Mouse (Mus musculus): ENCODE measurements around the gene Sdk2.
A peak's percentile ranks its signal among the peaks of the same experiment; 100 is the strongest.

The Sdk2 gene

DNA sequence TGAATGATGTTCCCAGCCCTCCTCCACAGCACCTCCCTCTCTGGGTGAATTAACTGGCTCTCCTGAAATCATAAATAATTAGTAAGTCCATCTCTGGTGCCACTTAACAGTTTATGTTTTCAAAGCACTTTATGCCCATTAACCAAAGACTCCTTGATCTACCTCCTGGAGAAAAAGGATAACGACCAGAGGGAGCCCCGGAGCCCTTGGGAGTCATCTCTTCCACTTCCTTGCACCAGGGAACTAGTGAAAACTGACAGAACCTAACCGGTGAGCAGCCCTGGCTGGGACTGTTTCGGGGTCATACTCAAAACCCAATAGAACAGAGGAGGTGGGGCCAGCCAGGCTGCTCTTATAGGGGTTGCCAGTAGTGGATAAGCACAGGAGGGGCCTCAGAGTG lies 22.5 kb downstream of the Sdk2 start:
- no peak for DNase-seq

GRCm38 (mm10) chr11:114043530-114043929 lies 23.3 kb downstream of the Sdk2 start:
- no peak for DNase-seq

GRCm38 (mm10) chr11:114040391-114041035 lies 26.3 kb downstream of the Sdk2 start:
- no peak for DNase-seq

DNA sequence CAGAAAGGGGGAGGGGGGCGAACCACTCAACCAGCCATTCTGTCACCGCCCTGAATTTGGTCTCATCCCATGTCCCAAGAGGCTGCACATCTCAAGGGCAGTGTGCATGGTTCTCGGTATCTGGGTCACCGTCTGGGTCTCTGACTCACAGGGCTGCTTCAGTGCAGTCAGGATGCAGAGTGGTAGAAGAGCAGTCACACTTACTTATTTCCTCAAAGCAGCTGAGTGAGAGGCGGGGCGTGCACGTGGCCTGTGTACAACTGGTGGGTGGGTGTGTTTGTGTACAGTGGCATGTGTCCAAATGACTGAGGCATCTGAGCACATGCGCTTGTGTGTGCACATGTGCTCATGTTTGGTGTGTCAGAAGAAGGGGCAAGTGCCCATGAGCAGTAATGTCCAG lies 28.8 kb downstream of the Sdk2 start:
- DNase-seq = no peak

DNA sequence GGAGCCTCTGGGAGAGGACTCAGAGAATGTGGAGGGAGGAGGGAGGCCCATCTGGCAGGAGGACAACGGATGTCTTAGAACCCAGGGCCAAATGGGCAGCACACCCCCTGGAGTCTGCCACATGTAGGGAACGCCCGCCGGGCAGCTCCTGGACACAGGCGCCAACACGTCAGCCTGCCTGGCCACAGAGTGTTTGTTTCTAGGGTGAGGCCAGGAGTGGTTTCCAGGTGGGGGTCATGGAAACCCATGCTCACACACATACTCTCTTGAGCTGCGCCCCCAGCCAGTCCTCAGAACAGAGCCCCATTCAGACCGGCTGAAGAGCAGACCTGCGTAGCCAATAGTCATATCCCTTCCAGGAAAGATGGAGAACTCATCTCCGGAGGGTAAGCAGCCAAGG lies 35.4 kb downstream of the Sdk2 start:
- no peak for DNase-seq

- DNase-seq = no peak
Observed at GRCm38 (mm10) chr11:114030214-114030613, 36.6 kb downstream of the Sdk2 start.

GRCm38 (mm10) chr11:114028512-114028911 lies 38.3 kb downstream of the Sdk2 start:
- DNase-seq = no peak

DNA sequence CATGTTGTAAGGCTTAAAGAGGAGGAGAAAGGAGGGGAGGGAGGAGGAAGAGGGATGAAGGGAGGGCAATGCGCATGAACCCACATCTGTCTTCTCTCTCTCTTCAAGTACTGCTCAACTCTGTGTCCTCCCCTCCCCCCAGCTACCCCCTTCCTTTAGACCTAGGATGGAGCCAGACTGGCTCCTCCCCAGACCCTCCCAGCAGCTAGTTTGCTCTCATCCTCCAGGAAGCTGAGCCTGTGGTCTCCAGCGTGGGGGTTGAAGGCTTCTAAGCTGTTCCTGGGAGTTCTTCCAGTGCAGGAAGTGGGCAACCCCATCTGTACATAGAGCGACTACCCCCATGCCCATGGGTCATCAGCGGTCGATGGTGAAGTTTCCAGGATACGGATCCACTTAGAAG lies 38.8 kb downstream of the Sdk2 start:
- DNase-seq = no peak

GRCm38 (mm10) chr11:114025056-114025455 lies 41.8 kb downstream of the Sdk2 start:
- DNase-seq = no peak

DNA sequence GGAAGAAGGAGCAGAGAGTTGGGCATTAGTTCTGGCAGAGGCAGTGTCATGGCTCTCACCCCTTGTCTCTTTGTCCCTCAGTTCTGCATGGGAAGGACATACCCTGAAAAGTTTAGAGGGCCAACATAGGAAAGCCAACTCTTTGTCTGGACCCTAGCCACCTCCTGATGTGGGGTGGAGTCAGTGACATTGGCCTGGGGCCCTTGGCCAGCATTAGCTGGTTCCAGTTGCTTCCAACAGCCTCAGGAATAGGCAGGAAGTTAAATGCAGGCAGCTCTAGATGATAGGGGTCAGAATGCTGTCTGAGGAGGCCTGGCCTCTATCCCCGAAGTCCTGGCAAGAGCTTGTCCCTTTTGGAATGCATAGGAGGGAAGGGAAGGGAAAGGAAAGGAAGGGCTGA lies 42.9 kb downstream of the Sdk2 start:
- DNase-seq = no peak

GRCm38 (mm10) chr11:114022166-114022565 lies 44.7 kb downstream of the Sdk2 start:
- no peak for DNase-seq

GRCm38 (mm10) chr11:114019087-114019486 lies 47.8 kb downstream of the Sdk2 start:
- no peak for DNase-seq

- DNase-seq = no peak
Observed at GRCm38 (mm10) chr11:114016889-114017392, 49.9 kb downstream of the Sdk2 start.

DNA sequence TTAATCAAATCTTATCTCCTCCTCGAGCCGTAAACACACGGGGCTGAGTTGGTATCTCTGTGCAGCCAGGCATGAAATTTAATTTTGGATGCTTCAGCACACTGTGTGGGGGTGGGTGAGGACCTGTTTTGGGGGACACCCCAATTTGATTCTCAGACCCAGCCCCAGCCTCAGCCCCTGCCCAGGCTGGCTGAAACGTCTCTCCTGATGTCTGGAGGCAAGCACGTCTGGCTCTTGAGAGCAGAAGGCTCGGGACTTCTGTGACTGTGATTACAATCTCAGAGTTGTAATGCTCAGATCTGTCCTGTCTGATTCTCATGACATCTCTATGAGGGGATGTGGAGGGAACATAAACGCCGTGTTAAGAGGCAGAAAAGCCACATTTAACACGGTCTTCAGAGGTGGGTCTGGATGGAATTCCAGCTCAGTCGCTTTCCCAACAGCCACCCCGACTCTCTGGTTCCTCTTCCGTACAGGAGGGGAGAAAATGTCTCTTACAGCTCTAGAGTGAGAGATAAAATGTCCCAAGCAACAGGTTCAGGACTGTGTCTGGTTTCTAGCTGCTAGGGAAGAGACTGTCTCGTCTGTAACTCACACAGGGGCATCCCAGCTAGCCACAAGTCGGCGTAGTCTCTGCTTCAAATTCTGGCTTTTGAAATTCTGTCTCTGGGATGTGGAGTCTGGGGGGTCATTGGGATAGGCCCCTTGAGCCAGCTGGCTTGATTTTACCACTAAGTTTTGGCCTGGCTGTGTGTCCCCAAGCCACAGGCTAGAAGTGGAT lies 50.5 kb downstream of the Sdk2 start:
- DNase-seq = no peak

DNA sequence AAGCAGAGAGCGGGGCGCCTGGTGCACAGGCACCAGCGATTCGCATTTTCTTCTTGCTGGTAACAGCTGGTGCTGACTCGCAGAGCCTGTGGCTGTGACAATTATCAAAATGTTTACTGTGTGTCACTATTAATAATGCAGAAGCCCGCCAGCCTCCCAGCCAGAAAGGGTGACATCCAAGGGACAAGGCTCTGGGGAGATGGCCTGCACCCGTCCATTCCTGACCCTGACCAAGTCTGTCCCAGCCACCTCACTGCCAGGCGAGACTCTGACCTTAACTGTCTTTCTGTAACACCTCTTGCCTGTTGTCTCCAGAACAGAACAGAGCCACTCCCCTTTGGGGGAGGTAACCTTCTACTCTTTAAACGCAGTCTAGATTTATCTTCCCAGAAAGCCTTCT lies 55.3 kb downstream of the Sdk2 start:
- DNase-seq = no peak

- no peak for DNase-seq
Observed at GRCm38 (mm10) chr11:114005879-114006278, 61.0 kb downstream of the Sdk2 start.

GRCm38 (mm10) chr11:114004651-114005050 lies 62.2 kb downstream of the Sdk2 start:
- no peak for DNase-seq

GRCm38 (mm10) chr11:114003195-114003594 lies 63.7 kb downstream of the Sdk2 start:
- no peak for DNase-seq

DNA sequence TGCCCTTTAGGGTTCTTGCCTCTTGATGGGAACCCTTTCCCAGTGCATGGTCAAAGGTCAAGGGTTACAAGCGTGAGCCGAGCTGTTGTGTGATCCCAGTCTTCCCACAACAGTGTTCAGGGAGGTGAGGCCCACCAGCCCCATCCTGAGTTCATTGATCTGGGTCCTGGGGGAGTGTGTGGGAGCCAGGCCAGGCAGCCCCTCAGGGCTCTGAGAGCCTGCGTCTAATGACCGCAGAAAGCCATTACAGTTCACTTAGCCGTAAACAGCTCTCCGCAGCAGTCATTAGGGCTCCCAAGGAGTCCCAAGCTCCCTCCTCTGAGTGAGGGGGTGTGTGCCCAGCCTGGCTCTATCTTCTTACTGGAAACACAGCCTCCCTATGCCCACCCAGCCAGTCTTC lies 66.8 kb downstream of the Sdk2 start:
- DNase-seq = no peak

- DNase-seq = no peak
Observed at GRCm38 (mm10) chr11:113998702-113999101, 68.1 kb downstream of the Sdk2 start.

GRCm38 (mm10) chr11:113993921-113994320 lies 72.9 kb downstream of the Sdk2 start:
- no peak for DNase-seq

- DNase-seq = no peak
Observed at GRCm38 (mm10) chr11:113992894-113993293, 74.0 kb downstream of the Sdk2 start.

DNA sequence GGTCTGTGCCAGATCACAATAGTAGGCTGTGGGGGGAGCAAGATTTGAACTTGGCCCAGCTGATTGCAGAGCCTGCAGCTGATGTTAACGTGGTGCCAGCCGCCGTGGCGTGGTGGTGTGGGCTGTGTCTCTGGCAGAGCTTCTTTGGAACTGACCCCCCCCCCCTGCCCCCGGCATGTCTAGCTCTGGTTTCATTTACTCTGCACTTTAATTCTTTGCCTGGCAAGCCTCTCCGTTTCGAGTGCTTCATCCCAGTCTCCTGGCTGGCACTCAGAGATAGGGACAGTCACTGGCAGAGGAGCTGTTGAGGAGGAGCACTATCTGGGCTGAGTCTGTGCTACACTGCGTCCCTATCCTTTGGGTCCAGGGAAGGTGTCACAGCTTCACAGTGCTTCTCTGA lies 75.0 kb downstream of the Sdk2 start:
- DNase-seq = no peak

- peak; percentile 6 for DNase-seq
Observed at GRCm38 (mm10) chr11:113990466-113990865, 76.4 kb downstream of the Sdk2 start.

GRCm38 (mm10) chr11:113990065-113990464 lies 76.8 kb downstream of the Sdk2 start:
- DNase-seq = no peak

Data from thymus, postnatal 14 days (tissue).